Mouse (Mus musculus): Measurements from ENCODE around the gene Ppp1r32.

The Ppp1r32 gene

GRCm38 (mm10) chr19:10482703-10483102, at the start of gene Ppp1r32:
TSS of gene Ppp1r32 (minus strand) at chr19:10482928.
- DNase-seq (ENCODE audit: low read depth) = no peak

GRCm38 (mm10) chr19:10530082-10530481, 47.4 kb upstream of the Ppp1r32 start:
- peak; percentile 41 for DNase-seq (ENCODE audit: low read depth)

GRCm38 (mm10) chr19:10525910-10526309, 43.2 kb upstream of the Ppp1r32 start, which contains the start of gene Sdhaf2:
TSS of gene Sdhaf2 (minus strand) at chr19:10526142.
- peak; percentile 86 for DNase-seq (ENCODE audit: low read depth)

GRCm38 (mm10) chr19:10525106-10525901, 42.6 kb upstream of the Ppp1r32 start, which contains the start of gene Cpsf7:
TSS of gene Cpsf7 (plus strand) at chr19:10525266.
- peak; percentile 96 for DNase-seq (ENCODE audit: low read depth)

GRCm38 (mm10) chr19:10524784-10525105, 42.0 kb upstream of the Ppp1r32 start:
- DNase-seq (ENCODE audit: low read depth) = no peak

GRCm38 (mm10) chr19:10523483-10524080, 40.9 kb upstream of the Ppp1r32 start:
- peak; percentile 40 for DNase-seq (ENCODE audit: low read depth)

GRCm38 (mm10) chr19:10521926-10522325, 39.2 kb upstream of the Ppp1r32 start:
- DNase-seq (ENCODE audit: low read depth) = no peak

GRCm38 (mm10) chr19:10520355-10520754, 37.6 kb upstream of the Ppp1r32 start:
- peak; percentile 57 for DNase-seq (ENCODE audit: low read depth)

- DNase-seq (ENCODE audit: low read depth) = no peak
These were observed 28.1 kb upstream of the Ppp1r32 start for GRCm38 (mm10) chr19:10510759-10511330.

GRCm38 (mm10) chr19:10502571-10502970, 19.8 kb upstream of the Ppp1r32 start:
- peak; percentile 71 for DNase-seq (ENCODE audit: low read depth)

GRCm38 (mm10) chr19:10500581-10500980, 17.9 kb upstream of the Ppp1r32 start:
- no peak for DNase-seq (ENCODE audit: low read depth)

- DNase-seq (ENCODE audit: low read depth) = no peak
These were observed 14.9 kb upstream of the Ppp1r32 start for GRCm38 (mm10) chr19:10497512-10498160.

- DNase-seq (ENCODE audit: low read depth) = no peak
These were observed 14.2 kb upstream of the Ppp1r32 start for GRCm38 (mm10) chr19:10496976-10497375.

- DNase-seq (ENCODE audit: low read depth) = no peak
These were observed 12.9 kb upstream of the Ppp1r32 start for GRCm38 (mm10) chr19:10495670-10496069.

- peak; percentile 75 for DNase-seq (ENCODE audit: low read depth)
These were observed 3.6 kb upstream of the Ppp1r32 start for GRCm38 (mm10) chr19:10486264-10486738.

GRCm38 (mm10) chr19:10479541-10479940, 3.2 kb downstream of the Ppp1r32 start:
- no peak for DNase-seq (ENCODE audit: low read depth)

GRCm38 (mm10) chr19:10473779-10474178, 8.9 kb downstream of the Ppp1r32 start:
- no peak for DNase-seq (ENCODE audit: low read depth)

GRCm38 (mm10) chr19:10472958-10473357, 9.8 kb downstream of the Ppp1r32 start:
- DNase-seq (ENCODE audit: low read depth) = no peak

GRCm38 (mm10) chr19:10469171-10469658, 13.5 kb downstream of the Ppp1r32 start:
- DNase-seq (ENCODE audit: low read depth) = no peak

- DNase-seq (ENCODE audit: low read depth) = no peak
These were observed 18.3 kb downstream of the Ppp1r32 start for GRCm38 (mm10) chr19:10464427-10464826.

GRCm38 (mm10) chr19:10461584-10461983, 21.1 kb downstream of the Ppp1r32 start:
- no peak for DNase-seq (ENCODE audit: low read depth)

- no peak for DNase-seq (ENCODE audit: low read depth)
These were observed 22.8 kb downstream of the Ppp1r32 start for GRCm38 (mm10) chr19:10459907-10460306.

Measured in induced T-regulatory cell, adult 2 months (primary cell).